Mouse (Mus musculus) olfactory bulb, adult 2 months (tissue): ENCODE measurements around the gene Rin2.

Experiments
- CTCF ChIP-seq: fragments of 200-500 bp; IDR thresholded peaks from 2 replicates; pipeline ENCODE4 v1.5.1; 2012; ENCODE audit warnings: low read depth, mild to moderate bottlenecking, low read length, moderate library complexity; ENCODE audit not compliant: insufficient read depth
- POLR2A ChIP-seq: fragments of 200-500 bp; IDR thresholded peaks from 2 replicates; pipeline ENCODE4 v1.6.1; 2012; ENCODE audit warnings: mild to moderate bottlenecking, low read depth, low read length, moderate library complexity; ENCODE audit not compliant: insufficient read depth

DNA sequence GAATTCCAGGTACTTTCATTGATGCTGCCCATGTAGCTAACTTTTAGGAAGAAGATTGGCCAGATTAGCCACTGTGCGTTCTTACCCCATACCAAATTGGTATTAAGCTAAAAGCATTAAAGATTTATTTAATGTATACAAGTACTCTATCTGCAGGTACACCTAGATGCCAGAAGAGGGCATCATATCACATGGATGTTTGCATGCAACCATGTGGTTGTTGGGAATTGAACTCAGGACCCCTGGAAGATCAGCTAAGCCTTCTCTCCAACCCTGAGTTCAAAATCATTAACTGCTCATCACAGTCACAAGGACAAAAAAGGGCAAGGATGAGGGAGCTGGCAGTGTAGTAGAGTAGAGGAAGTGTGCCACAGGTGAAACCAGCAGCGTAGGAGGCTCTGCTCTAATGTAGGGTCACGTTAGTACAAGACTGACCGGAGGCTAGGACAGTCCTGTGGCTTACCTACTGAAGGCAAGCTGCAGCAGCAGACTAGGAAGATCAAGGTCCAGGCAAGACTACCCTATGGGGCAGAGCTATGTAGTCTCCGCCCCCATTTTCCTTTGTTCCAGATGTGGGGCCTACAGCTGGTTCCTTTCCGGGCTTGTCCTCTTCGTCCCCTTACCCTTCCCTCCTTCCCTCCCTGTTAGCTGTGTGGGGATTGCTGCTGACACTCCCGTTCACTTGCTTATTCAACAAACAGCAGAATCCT is 246.1 kb downstream of the Rin2 start:
- TF ChIP-seq POLR2A, result no peak
- no peak for TF ChIP-seq CTCF
